Mouse (Mus musculus): ENCODE results near the gene Gm3558. TPM values are rescaled to one million over a fixed set of nuclear protein-coding genes. Genes with fewer than 3 reads are reported as not detected.
"Not testable (repeated sequence)": the region's sequence is repeated elsewhere in the genome, so short reads cannot be mapped to it uniquely, and the experiment has no call there.

The Gm3558 gene
- polyA plus RNA-seq (2015; fragmentation: Nextera tagmentation; extraction: Ambion mirVana): 0.18 and 0.40 TPM in 2 replicates

- peak within 1 kb of the TSS; percentile 40 for H3K4me3 ChIP-seq (replicated peaks)
- H3K4me1 ChIP-seq; ATAC-seq (ENCODE audit: insufficient number of reproducible peaks, low FRiP score, low TSS enrichment, low read depth); H3K27me3 ChIP-seq; H3K36me3 ChIP-seq; H3K9ac ChIP-seq; H3K9me3 ChIP-seq (replicated peaks); H3K27ac ChIP-seq (replicated peaks): not testable (repeated sequence)
- peak within 1 kb of the TSS; percentile 69 for H3K4me2 ChIP-seq (replicated peaks)
- no CpG with 5 or more reads among the region's 34 CpGs for WGBS
These were observed at the start of gene Gm3558 for GRCm38 (mm10) chr14:7568382-7568781. Gene Gm3558, minus strand, starts transcription at chr14:7568566.

- H3K36me3 ChIP-seq; H3K9ac ChIP-seq; H3K4me2 ChIP-seq (replicated peaks); H3K9me3 ChIP-seq (replicated peaks); H3K27me3 ChIP-seq; H3K27ac ChIP-seq (replicated peaks); ATAC-seq (ENCODE audit: insufficient number of reproducible peaks, low FRiP score, low TSS enrichment, low read depth); H3K4me3 ChIP-seq (replicated peaks); H3K4me1 ChIP-seq: not testable (repeated sequence)
- WGBS: no CpG with 5 or more reads among the region's 2 CpGs
These were observed 27.1 kb upstream of the Gm3558 start, which contains the start of gene Gm10338 for GRCm38 (mm10) chr14:7595492-7595891. Gene Gm10338, minus strand, starts transcription at chr14:7595592.

GRCm38 (mm10) chr14:7567890-7568289 is 476 bp downstream of the Gm3558 start:
- H3K27me3 ChIP-seq; ATAC-seq (ENCODE audit: insufficient number of reproducible peaks, low FRiP score, low TSS enrichment, low read depth); H3K9ac ChIP-seq; H3K27ac ChIP-seq (replicated peaks); H3K4me1 ChIP-seq; H3K9me3 ChIP-seq (replicated peaks); H3K36me3 ChIP-seq: not testable (repeated sequence)
- Histone ChIP-seq H3K4me3 (replicated peaks) (peak overlapping the region; percentile 40), H3K4me2 (replicated peaks) (peak overlapping the region; percentile 69)
- WGBS: under 1% methylated on average over 19 of the region's 27 CpGs

GRCm38 (mm10) chr14:7567266-7567665 is 1.1 kb downstream of the Gm3558 start:
- H3K9ac ChIP-seq; H3K4me2 ChIP-seq (replicated peaks); H3K4me3 ChIP-seq (replicated peaks); H3K27ac ChIP-seq (replicated peaks); H3K4me1 ChIP-seq; H3K9me3 ChIP-seq (replicated peaks); H3K27me3 ChIP-seq; ATAC-seq (ENCODE audit: insufficient number of reproducible peaks, low FRiP score, low TSS enrichment, low read depth); H3K36me3 ChIP-seq: not testable (repeated sequence)
- WGBS: 3% methylated on average over 5 of the region's 9 CpGs

Other genes with a start within 250 kb of the Gm3558 start
- gene Gm5797, start 236.2 kb downstream of the Gm3558 start, polyA plus RNA-seq (2015; fragmentation: Nextera tagmentation; extraction: Ambion mirVana): not detected in 2 replicates
- not detected in 2 replicates for gene Gm8374, start 203.4 kb downstream of the Gm3558 start, polyA plus RNA-seq (2015; fragmentation: Nextera tagmentation; extraction: Ambion mirVana)
- gene Gm3755, start 117.6 kb downstream of the Gm3558 start, polyA plus RNA-seq (2015; fragmentation: Nextera tagmentation; extraction: Ambion mirVana): not detected in 2 replicates
- gene Gm3752, start 84.8 kb downstream of the Gm3558 start, polyA plus RNA-seq (2015; fragmentation: Nextera tagmentation; extraction: Ambion mirVana): 0.56 TPM in 1 of 2 replicates, not detected in the other
- gene Gm10338, start 27.0 kb upstream of the Gm3558 start, polyA plus RNA-seq (2015; fragmentation: Nextera tagmentation; extraction: Ambion mirVana): not detected in 2 replicates
- not detected in 2 replicates for gene Gm10128, start 75.4 kb upstream of the Gm3558 start, polyA plus RNA-seq (2015; fragmentation: Nextera tagmentation; extraction: Ambion mirVana)
- not detected in 2 replicates for gene Gm26661, start 223.0 kb upstream of the Gm3558 start, polyA plus RNA-seq (2015; fragmentation: Nextera tagmentation; extraction: Ambion mirVana)
- gene Flnb, start 249.4 kb upstream of the Gm3558 start, polyA plus RNA-seq (2015; fragmentation: Nextera tagmentation; extraction: Ambion mirVana): 22.2 and 22.7 TPM in 2 replicates